Mouse (Mus musculus) limb, embryonic 11.5 days (tissue): ENCODE measurements around the gene Ralgds. TPM values are rescaled to one million over a fixed set of nuclear protein-coding genes. Genes with fewer than 3 reads are reported as not detected.

ENCODE experiments used
- ATAC-seq: fragments of 200-750 bp; cut with Nextera tagmentation; 2 replicates; pipeline ENCODE4 v1.8.0; 2017; ENCODE audit warnings: low read depth; ENCODE audit not compliant: insufficient number of reproducible peaks, low FRiP score, low TSS enrichment
- DNase-seq: peaks from one replicate; pipeline ENCODE4 v3.0.0-alpha.2; 2015; ENCODE audit warnings: low spot score
- H3K27ac ChIP-seq: fragments of 300-500 bp; sonication (generic); replicated peaks from 2 replicates; pipeline ENCODE4 v1.5.1; 2014; ENCODE audit warnings: low read depth, mild to moderate bottlenecking, low read length
- H3K27me3 ChIP-seq: fragments of 300-500 bp; sonication (generic); 2 replicates; pipeline ENCODE4 v1.6.1; 2014; ENCODE audit warnings: mild to moderate bottlenecking, low read length, mixed read lengths; ENCODE audit not compliant: control insufficient read depth, insufficient read depth
- H3K36me3 ChIP-seq: fragments of 300-500 bp; sonication (generic); 2 replicates; pipeline ENCODE4 v1.6.1; 2014; ENCODE audit warnings: mild to moderate bottlenecking, low read length, moderate library complexity, mixed read lengths; ENCODE audit not compliant: control insufficient read depth, insufficient read depth
- H3K4me1 ChIP-seq: fragments of 300-500 bp; sonication (generic); 2 replicates; pipeline ENCODE4 v1.6.1; 2014; ENCODE audit warnings: low read length, mixed read lengths; ENCODE audit not compliant: control insufficient read depth, insufficient read depth
- H3K4me2 ChIP-seq: fragments of 300-500 bp; sonication (generic); 2 replicates; pipeline ENCODE4 v1.6.1; 2014; ENCODE audit warnings: low read depth, mild to moderate bottlenecking, moderate library complexity; ENCODE audit not compliant: severe bottlenecking
- H3K4me3 ChIP-seq: fragments of 300-500 bp; sonication (generic); 2 replicates; pipeline ENCODE4 v1.5.1; 2014; ENCODE audit warnings: low read depth, low read length
- H3K9ac ChIP-seq: fragments of 300-500 bp; sonication (generic); 2 replicates; pipeline ENCODE4 v1.6.1; 2014; ENCODE audit warnings: mild to moderate bottlenecking, low read length
- H3K9me3 ChIP-seq: fragments of 300-500 bp; sonication (generic); 2 replicates; pipeline ENCODE4 v1.6.1; 2016; ENCODE audit warnings: low read length; ENCODE audit not compliant: control insufficient read depth
- WGBS: fragments of 180-500 bp; shearing (Covaris S2); extraction: QIAGEN DNeasy Blood & Tissue Kit; methylation state at CpG from one replicate; pipeline ENCODE4 v1.1.7; 2014; 5-methylcytosine and 5-hydroxymethylcytosine counted together
- polyA plus RNA-seq: library from polyadenylated mRNA; unstranded; fragments of >200 nt; fragmentation: Nextera tagmentation; extraction: Ambion mirVana; gene quantifications from 2 replicates; pipeline ENCODE4 v1.2.1, GENCODE M21; 2014

The Ralgds gene
- polyA plus RNA-seq, 1 experiment from 2014 or later: 37.3 TPM

DNA sequence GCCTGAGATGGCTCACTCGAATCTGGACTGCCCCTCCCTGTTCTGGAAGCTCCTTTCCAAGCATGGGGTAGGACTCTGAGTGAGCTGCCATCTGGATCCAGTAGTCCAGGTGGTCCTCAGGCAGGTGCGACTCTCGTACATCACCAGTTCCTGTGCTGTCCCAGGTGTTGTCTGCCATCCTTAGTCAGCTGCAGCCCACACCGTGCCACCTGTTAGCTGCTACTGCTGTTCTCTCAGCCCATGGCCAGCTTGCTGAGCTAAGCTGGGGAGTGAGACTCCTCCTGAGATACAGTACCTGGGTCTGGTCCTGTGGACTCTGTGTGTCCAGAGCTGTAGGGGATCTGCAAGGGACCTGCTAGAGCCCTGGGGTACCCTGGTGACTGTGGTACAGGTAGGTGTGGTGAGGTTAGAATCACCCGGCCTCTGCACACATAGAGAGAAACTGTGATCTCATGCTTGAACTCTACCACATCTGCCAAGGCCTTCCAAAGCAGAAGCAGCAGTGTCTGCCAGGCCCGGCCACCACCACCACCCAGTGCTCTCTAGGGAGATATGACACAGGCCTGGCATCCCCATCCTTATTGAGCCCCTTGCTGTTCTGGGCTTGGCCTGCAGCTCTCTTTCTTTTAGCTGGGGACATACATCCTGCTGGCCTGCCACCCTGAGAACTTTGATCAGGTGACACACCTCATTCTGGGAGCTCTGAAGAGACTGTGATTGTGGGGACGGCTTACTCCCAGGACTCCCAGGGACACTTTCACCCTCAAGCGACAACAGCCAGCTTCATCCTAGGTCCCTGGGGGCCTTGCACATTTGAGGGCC lies 25.3 kb downstream of the Ralgds start:
- no peak for DNase-seq
- ATAC-seq: no peak
- Histone ChIP-seq H3K9me3 (no peaks in the 10 kb centered on the region), H3K27ac (peak overlapping the region; percentile 79), H3K36me3 (peaks cover 9% of the 10 kb centered on the region; the same call in 1 of the 2 replicates), H3K4me1 (peaks cover 55% of the 10 kb centered on the region), H3K27me3 (no peaks in the 10 kb centered on the region), H3K4me2 (no peak overlapping the region), H3K9ac (no peak overlapping the region), H3K4me3 (no peak overlapping the region)
- WGBS: 79% methylated on average over 8 of the region's 8 CpGs

DNA sequence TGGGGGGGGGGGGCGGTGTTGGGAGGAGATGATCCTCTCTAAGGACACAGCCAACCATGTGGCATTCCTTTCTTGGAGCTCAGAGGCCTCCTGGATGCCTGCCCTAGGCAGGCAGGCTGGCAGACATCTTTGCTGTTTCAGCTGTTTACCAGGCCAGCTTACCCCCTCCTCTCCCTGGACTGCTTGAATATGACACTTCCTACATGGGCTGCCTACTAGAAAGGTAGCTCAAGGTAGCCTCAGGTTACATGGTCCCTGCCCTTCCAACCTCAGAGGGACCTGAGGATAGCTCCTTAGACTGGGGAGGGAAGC lies 25.8 kb downstream of the Ralgds start:
- DNase-seq: no peak
- no peak for ATAC-seq
- H3K4me2 ChIP-seq: no peak overlapping the region
- H3K9ac ChIP-seq: no peak overlapping the region
- H3K4me1 ChIP-seq: peaks cover 50% of the 10 kb centered on the region
- no peak overlapping the region for H3K4me3 ChIP-seq
- peak overlapping the region; percentile 79 for H3K27ac ChIP-seq
- no peaks in the 10 kb centered on the region for H3K27me3 ChIP-seq
- H3K36me3 ChIP-seq: peaks cover 12% of the 10 kb centered on the region; the same call in 1 of the 2 replicates
- 56% methylated on average over 1 of the region's 1 CpGs for WGBS
- no peaks in the 10 kb centered on the region for H3K9me3 ChIP-seq

GRCm38 (mm10) chr2:28539206-28539605 lies 26.3 kb downstream of the Ralgds start:
- DNase-seq (peak; percentile 60), ATAC-seq (peak; percentile 20)
- Histone ChIP-seq H3K4me3 (no peak overlapping the region), H3K27ac (peak overlapping the region; percentile 79), H3K36me3 (peaks cover 12% of the 10 kb centered on the region; the same call in 1 of the 2 replicates), H3K4me1 (peaks cover 46% of the 10 kb centered on the region), H3K9ac (peak overlapping the region; percentile 19; the same call in 1 of the 2 replicates), H3K27me3 (no peaks in the 10 kb centered on the region), H3K9me3 (no peaks in the 10 kb centered on the region), H3K4me2 (no peak overlapping the region)
- 50% methylated on average over 7 of the region's 7 CpGs for WGBS

- Histone ChIP-seq H3K4me3 (no peak overlapping the region), H3K36me3 (peaks cover 15% of the 10 kb centered on the region; the same call in 1 of the 2 replicates), H3K9me3 (no peaks in the 10 kb centered on the region), H3K9ac (no peak overlapping the region), H3K27me3 (no peaks in the 10 kb centered on the region), H3K27ac (no peak overlapping the region), H3K4me2 (no peak overlapping the region), H3K4me1 (peaks cover 38% of the 10 kb centered on the region)
- DNase-seq (no peak), ATAC-seq (no peak)
- 83% methylated on average over 2 of the region's 2 CpGs for WGBS
Observed at GRCm38 (mm10) chr2:28539949-28540348, 27.0 kb downstream of the Ralgds start.

GRCm38 (mm10) chr2:28540587-28541227 lies 27.8 kb downstream of the Ralgds start:
- Histone ChIP-seq H3K9me3 (no peaks in the 10 kb centered on the region), H3K27me3 (no peaks in the 10 kb centered on the region), H3K4me2 (no peak overlapping the region), H3K9ac (no peak overlapping the region), H3K4me1 (peaks cover 31% of the 10 kb centered on the region), H3K36me3 (peaks cover 17% of the 10 kb centered on the region; the same call in 1 of the 2 replicates), H3K4me3 (no peak overlapping the region), H3K27ac (no peak overlapping the region)
- WGBS: 80% methylated on average over 8 of the region's 8 CpGs
- DNase-seq (no peak), ATAC-seq (no peak)

- no peak for ATAC-seq
- Histone ChIP-seq H3K4me1 (peaks cover 11% of the 10 kb centered on the region), H3K4me2 (no peak overlapping the region), H3K4me3 (no peak overlapping the region), H3K36me3 (peaks cover 22% of the 10 kb centered on the region; the same call in 1 of the 2 replicates), H3K9me3 (no peaks in the 10 kb centered on the region), H3K9ac (no peak overlapping the region), H3K27me3 (no peaks in the 10 kb centered on the region), H3K27ac (no peak overlapping the region)
- 95% methylated on average over 8 of the region's 8 CpGs for WGBS
- no peak for DNase-seq
Observed at GRCm38 (mm10) chr2:28543894-28544293, 31.0 kb downstream of the Ralgds start.

GRCm38 (mm10) chr2:28545976-28546375 lies 33.1 kb downstream of the Ralgds start:
- Histone ChIP-seq H3K4me3 (no peak overlapping the region), H3K27ac (no peak overlapping the region), H3K9me3 (no peaks in the 10 kb centered on the region), H3K27me3 (no peaks in the 10 kb centered on the region), H3K36me3 (peaks cover 27% of the 10 kb centered on the region; the same call in 1 of the 2 replicates), H3K4me1 (no peaks in the 10 kb centered on the region), H3K4me2 (no peak overlapping the region), H3K9ac (no peak overlapping the region)
- ATAC-seq (no peak), DNase-seq (no peak)

- Histone ChIP-seq H3K27ac (no peak overlapping the region), H3K36me3 (peaks cover 27% of the 10 kb centered on the region; the same call in 1 of the 2 replicates), H3K4me2 (no peak overlapping the region), H3K4me3 (no peak overlapping the region), H3K9me3 (no peaks in the 10 kb centered on the region), H3K9ac (no peak overlapping the region), H3K27me3 (no peaks in the 10 kb centered on the region), H3K4me1 (no peaks in the 10 kb centered on the region)
- 74% methylated on average over 6 of the region's 6 CpGs for WGBS
- DNase-seq: no peak
- ATAC-seq: no peak
Observed at GRCm38 (mm10) chr2:28546560-28546959, 33.6 kb downstream of the Ralgds start.
